Mouse (Mus musculus) spleen, adult 2 months (tissue): Measurements from ENCODE around the gene Mgst1.

Experiments
- CTCF ChIP-seq: fragments of 200-500 bp; IDR thresholded peaks from 2 replicates; pipeline ENCODE4 v1.5.1; 2011; ENCODE audit warnings: mild to moderate bottlenecking, inconsistent platforms; ENCODE audit not compliant: insufficient read depth, insufficient read length, insufficient replicate concordance; ENCODE audit errors: extremely low read depth
- POLR2A ChIP-seq: fragments of 200-500 bp; IDR thresholded peaks from 2 replicates; pipeline ENCODE4 v1.6.1; 2011; ENCODE audit warnings: low read depth, low read length, inconsistent platforms

GRCm38 (mm10) chr6:138104559-138104958 is 35.6 kb upstream of the Mgst1 start:
- no peak for TF ChIP-seq CTCF
- no peak for TF ChIP-seq POLR2A
